Mouse (Mus musculus) retina, postnatal 7 days (tissue): Measurements from ENCODE around the gene Chml.

ENCODE experiments used
- DNase-seq: peaks from one replicate; pipeline ENCODE4 v3.0.0-alpha.2; 2012; ENCODE audit warnings: low read depth, low spot score

The Chml gene

DNA sequence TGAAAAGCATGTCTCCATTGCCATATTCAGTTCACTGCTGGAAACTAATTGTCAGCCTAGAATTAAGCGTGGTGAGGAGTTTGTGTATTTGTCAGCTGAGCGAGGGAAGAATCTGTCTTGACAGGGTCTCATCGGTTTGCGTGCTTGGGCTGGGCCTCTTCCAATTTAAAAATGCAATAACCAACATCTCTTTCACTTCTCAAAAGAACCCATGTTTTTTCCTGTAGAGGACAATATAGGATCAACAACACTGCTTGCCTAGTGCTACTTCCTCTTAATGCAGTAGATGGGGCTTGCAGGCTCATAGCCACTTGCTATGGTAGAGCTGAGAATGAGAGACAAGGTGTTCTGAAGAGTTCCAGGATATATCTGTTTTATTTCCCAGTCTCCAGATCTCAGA lies 32.8 kb downstream of the Chml start:
- DNase-seq = no peak

DNA sequence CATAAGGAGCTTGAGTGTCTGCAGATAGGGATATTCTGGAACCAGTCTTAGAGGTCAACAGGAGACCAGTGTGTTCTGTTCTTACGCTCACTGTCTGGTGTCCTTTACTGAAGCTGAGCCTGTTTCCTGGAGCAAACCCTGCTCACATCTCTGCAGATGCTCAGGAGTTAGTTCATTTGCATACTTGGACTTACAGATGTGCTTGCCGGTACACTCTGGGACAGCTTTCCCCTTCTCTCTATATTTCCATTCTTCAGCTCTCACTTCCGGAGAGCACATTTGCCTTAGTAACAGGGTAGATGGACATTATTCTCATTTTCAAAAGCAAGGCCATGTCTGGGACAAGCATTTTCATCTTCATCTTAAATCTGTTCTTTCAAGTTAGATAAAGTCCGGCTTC lies 44.1 kb downstream of the Chml start:
- DNase-seq = no peak

DNA sequence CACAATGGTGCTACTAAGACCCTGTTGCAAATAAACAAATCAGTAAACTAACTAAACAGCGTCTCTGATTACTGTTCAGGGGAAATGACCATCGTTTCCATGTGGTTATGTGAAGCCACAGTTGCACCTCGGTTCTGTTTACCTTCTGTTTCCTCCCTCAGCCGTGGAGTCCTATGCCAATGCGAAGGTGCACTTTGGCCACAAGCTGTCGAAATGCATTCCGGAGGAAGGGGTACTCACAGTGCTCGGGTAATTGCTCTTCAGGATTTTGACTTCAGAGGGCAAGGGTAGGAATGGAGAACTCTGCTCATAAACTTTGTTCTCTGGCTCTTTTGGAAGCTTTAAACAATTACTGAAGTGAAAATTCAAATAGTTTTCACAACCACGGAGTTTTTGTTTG lies 45.7 kb downstream of the Chml start:
- no peak for DNase-seq

DNA sequence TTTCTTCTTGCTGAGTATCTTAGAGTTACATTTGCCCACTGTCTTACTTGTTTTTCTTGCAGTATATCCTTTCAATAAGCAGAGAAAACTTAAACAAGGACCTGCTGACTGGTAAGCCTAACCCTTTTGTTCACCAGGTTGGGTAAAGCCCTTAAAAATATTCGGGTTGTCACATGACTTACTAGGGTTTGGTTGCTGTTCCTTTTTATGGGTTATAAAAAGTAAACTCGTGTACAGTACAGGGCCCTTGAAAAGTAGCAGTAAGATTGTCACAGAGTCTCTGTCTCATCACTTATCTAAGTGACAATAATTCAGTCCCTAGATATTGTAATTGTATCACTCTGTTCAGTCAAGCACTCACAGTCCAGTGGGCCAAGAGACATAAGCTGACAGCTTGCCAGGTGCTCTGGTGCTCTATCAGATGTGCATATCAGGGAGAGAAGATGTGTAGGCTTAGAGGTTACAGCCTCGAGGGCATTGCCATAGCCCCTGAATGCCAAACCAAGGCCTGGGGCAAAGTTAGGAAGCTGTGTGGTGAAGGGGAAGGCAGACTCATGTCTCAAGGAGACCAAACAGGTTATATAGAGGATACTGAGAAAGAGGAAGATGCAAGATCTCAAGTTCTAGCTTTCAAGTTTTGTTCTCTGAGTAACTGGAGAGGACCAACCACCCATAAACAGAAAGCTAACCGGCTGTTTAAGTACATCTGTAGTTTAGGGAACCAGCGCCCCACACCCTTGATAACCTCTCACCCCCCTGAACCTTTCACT lies 49.0 kb downstream of the Chml start:
- DNase-seq = no peak

DNA sequence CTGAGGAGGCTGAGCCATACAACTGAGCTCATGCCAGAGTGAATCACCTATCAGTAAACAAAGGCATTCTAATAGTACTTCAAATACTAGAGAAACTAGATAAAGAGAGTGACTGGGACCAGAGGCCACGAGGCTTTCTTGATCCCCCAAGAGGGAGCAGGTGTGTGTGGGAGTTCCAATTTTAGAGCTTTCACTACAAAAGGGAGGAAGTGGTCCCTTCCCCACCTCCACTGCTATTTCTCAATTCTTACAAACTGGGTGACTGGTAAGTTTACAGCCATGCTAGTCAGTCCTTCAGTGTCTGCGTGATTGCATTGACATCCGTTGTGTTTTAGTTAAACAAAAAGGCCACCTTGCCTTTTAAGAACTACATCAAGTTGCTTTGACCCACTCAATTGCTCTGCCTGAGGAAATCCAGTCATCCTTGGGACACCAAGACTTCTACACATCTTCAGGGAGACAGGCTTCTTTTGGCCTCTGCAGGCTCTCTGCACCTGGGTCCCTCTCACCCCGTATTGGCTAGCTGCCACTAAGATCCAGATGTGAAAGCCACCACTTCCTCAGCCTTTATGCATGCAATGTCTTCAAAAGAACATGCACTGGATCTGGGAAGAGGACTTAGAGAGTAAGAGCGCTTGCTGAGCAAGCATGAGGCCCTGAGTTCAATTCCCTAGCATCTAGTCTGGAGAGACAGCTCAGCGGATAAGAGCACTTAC lies 52.1 kb downstream of the Chml start:
- no peak for DNase-seq

DNA sequence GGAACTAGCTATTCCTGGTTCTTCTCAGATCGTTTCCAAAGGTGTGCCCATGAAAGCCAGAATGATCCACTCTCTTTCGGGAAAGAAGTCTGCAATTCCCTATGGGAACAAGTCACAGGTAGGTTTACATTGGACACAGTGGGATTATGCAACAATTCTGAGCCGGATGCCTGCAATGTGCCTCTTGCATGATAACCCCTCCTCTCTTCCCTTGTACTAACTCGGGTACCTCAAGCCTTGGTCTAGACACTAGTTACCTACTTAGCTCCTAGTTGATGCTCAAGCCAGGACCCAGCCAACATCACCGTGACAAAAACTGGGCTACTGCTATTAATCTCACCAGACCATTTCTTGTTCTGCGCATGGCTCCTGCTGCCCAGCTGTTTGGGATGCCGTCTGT lies 53.6 kb downstream of the Chml start:
- DNase-seq = no peak

DNA sequence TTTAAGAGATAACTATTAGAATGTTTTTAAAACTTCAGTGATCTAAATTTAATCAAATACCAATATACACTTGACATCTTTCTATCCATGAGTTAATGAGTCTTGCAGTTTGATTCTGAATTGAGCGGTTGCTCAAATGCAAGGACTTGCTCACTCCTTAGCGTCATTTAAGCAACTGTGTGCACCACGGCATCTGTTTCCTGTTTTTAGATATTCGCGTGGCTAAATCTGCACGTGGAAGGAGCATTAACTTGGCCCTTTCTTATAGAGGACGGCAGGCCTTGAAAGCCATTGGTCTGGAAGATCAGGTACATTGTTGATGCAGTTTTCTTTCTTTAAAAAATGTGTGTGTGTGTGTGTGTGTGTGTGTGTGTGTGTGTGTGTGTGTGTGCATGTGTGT lies 55.0 kb downstream of the Chml start:
- no peak for DNase-seq

DNA sequence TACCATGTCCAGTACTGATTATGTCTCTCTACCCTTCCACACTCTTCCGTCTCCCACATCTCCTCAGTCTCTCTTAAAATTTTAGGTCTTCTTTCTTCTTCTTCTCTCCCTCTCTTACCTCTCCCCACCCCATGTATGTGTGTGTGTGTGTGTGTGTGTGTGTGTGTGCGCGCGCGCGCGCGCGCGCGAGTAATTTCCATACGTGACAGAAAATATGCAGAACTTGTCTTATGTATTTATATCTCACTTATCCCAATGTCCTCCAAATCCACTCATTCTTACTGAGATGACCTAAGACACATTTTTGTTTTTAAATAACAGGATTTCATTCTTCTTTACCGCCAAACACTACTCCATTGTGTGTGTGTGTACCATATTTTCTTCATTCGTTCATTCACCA lies 60.2 kb downstream of the Chml start:
- DNase-seq = no peak
